Mouse (Mus musculus) embryonic facial prominence, embryonic 12.5 days (tissue): ENCODE data around the gene Dph2. TPM values are rescaled to one million over a fixed set of nuclear protein-coding genes. Genes with fewer than 3 reads are reported as not detected.
A peak's percentile ranks its signal among the peaks of the same experiment; 100 is the strongest.

Experiments
- ATAC-seq: fragments of 200-750 bp; cut with Nextera tagmentation; 2 replicates; pipeline ENCODE4 v1.8.0; 2017; ENCODE audit not compliant: insufficient number of reproducible peaks, insufficient read depth, low FRiP score, low TSS enrichment
- H3K27ac ChIP-seq: fragments of 300-500 bp; sonication (generic); 2 replicates; pipeline ENCODE4 v1.5.1; 2016; ENCODE audit warnings: mild to moderate bottlenecking
- H3K27me3 ChIP-seq: fragments of 300-500 bp; sonication (generic); 2 replicates; pipeline ENCODE4 v1.6.1; 2016; ENCODE audit warnings: mild to moderate bottlenecking, moderate library complexity
- H3K36me3 ChIP-seq: fragments of 300-500 bp; sonication (generic); 2 replicates; pipeline ENCODE4 v1.6.1; 2016; ENCODE audit warnings: mild to moderate bottlenecking
- H3K4me1 ChIP-seq: fragments of 300-500 bp; sonication (generic); 2 replicates; pipeline ENCODE4 v1.6.1; 2016
- H3K4me2 ChIP-seq: fragments of 300-500 bp; sonication (generic); replicated peaks from 2 replicates; pipeline ENCODE4 v1.6.1; 2016; ENCODE audit warnings: mild to moderate bottlenecking, moderate library complexity
- H3K4me3 ChIP-seq: fragments of 300-500 bp; sonication (generic); 2 replicates; pipeline ENCODE4 v1.5.1; 2016; ENCODE audit warnings: mild to moderate bottlenecking
- H3K9ac ChIP-seq: fragments of 300-500 bp; sonication (generic); 2 replicates; pipeline ENCODE4 v1.6.1; 2016; ENCODE audit warnings: mild to moderate bottlenecking, moderate library complexity
- H3K9me3 ChIP-seq: fragments of 300-500 bp; sonication (generic); 2 replicates; pipeline ENCODE4 v1.6.1; 2016; ENCODE audit warnings: mild to moderate bottlenecking, moderate library complexity
- WGBS: fragments of 180-500 bp; shearing (Covaris S2); methylation state at CpG from one replicate; pipeline ENCODE4 v1.1.7; 2016; 5-methylcytosine and 5-hydroxymethylcytosine counted together
- polyA plus RNA-seq: library from polyadenylated mRNA; unstranded; fragments of >200 nt; fragmentation: Nextera tagmentation; extraction: Ambion mirVana; gene quantifications from 2 replicates; pipeline ENCODE4 v1.2.1, GENCODE M21; 2016

Dph2 gene
- polyA plus RNA-seq, 1 experiment from 2014 or later: 21.0 TPM

GRCm38 (mm10) chr4:117918762-117919161 lies 26.9 kb upstream of the Dph2 start:
- Histone ChIP-seq H3K4me2 (no peak overlapping the region), H3K9me3 (no peaks in the 10 kb centered on the region), H3K4me3 (no peak overlapping the region), H3K27me3 (peaks cover 4% of the 10 kb centered on the region; the same call in 1 of the 2 replicates), H3K36me3 (no peaks in the 10 kb centered on the region), H3K27ac (no peak overlapping the region), H3K4me1 (peaks cover 12% of the 10 kb centered on the region), H3K9ac (no peak overlapping the region)
- WGBS: 86% methylated on average over 5 of the region's 5 CpGs
- ATAC-seq: no peak

- Histone ChIP-seq H3K9me3 (no peaks in the 10 kb centered on the region), H3K36me3 (no peaks in the 10 kb centered on the region), H3K27me3 (peaks cover 4% of the 10 kb centered on the region; the same call in 1 of the 2 replicates), H3K9ac (no peak overlapping the region), H3K27ac (no peak overlapping the region), H3K4me1 (peaks cover 17% of the 10 kb centered on the region), H3K4me3 (no peak overlapping the region), H3K4me2 (no peak overlapping the region)
- ATAC-seq: no peak
- 81% methylated on average over 3 of the region's 3 CpGs for WGBS
These were observed 26.4 kb upstream of the Dph2 start for GRCm38 (mm10) chr4:117918261-117918660.

- no peak overlapping the region for H3K27ac ChIP-seq
- H3K36me3 ChIP-seq: no peaks in the 10 kb centered on the region
- H3K9ac ChIP-seq: no peak overlapping the region
- peaks cover 21% of the 10 kb centered on the region for H3K4me1 ChIP-seq
- H3K4me3 ChIP-seq: no peak overlapping the region
- WGBS: 90% methylated on average over 4 of the region's 4 CpGs
- H3K9me3 ChIP-seq: no peaks in the 10 kb centered on the region
- no peak overlapping the region for H3K4me2 ChIP-seq
- H3K27me3 ChIP-seq: peaks cover 4% of the 10 kb centered on the region; the same call in 1 of the 2 replicates
- ATAC-seq: no peak
These were observed 26.0 kb upstream of the Dph2 start for GRCm38 (mm10) chr4:117917847-117918246.

GRCm38 (mm10) chr4:117917402-117917801 lies 25.6 kb upstream of the Dph2 start:
- Histone ChIP-seq H3K9me3 (no peaks in the 10 kb centered on the region), H3K4me2 (no peak overlapping the region), H3K27ac (no peak overlapping the region), H3K36me3 (no peaks in the 10 kb centered on the region), H3K9ac (no peak overlapping the region), H3K27me3 (peaks cover 2% of the 10 kb centered on the region; the same call in 1 of the 2 replicates), H3K4me1 (peaks cover 25% of the 10 kb centered on the region), H3K4me3 (no peak overlapping the region)
- no peak for ATAC-seq
- WGBS: 75% methylated on average over 4 of the region's 4 CpGs

- H3K9ac ChIP-seq: no peak overlapping the region
- H3K4me2 ChIP-seq: 0 out of 2 replicates have a peak overlapping the region, but pooled peaks have one; percentile 99
These were observed 24.6 kb upstream of the Dph2 start for GRCm38 (mm10) chr4:117916386-117916785.

GRCm38 (mm10) chr4:117915489-117916105 lies 23.8 kb upstream of the Dph2 start:
- H3K4me1 ChIP-seq: peaks cover 28% of the 10 kb centered on the region
- peak overlapping the region; percentile 99 for H3K4me2 ChIP-seq
- H3K27ac ChIP-seq: peak overlapping the region; percentile 76; the same call in 1 of the 2 replicates
- no peaks in the 10 kb centered on the region for H3K9me3 ChIP-seq
- H3K27me3 ChIP-seq: no peaks in the 10 kb centered on the region
- H3K4me3 ChIP-seq: peak overlapping the region; percentile 85
- WGBS: 8% methylated on average over 19 of the region's 19 CpGs
- H3K36me3 ChIP-seq: peaks cover 15% of the 10 kb centered on the region
- ATAC-seq: no peak
- peak overlapping the region; percentile 84 for H3K9ac ChIP-seq

More at GRCm38 (mm10) chr4:117916386-117916785, 24.6 kb upstream of the Dph2 start:
- Histone ChIP-seq H3K36me3 (peaks cover 10% of the 10 kb centered on the region), H3K27me3 (no peaks in the 10 kb centered on the region), H3K4me1 (peaks cover 28% of the 10 kb centered on the region), H3K9me3 (no peaks in the 10 kb centered on the region), H3K27ac (no peak overlapping the region), H3K4me3 (no peak overlapping the region)
- ATAC-seq: no peak
- WGBS: 86% methylated on average over 5 of the region's 5 CpGs

- Histone ChIP-seq H3K4me2 (peak within 1 kb of the TSS; percentile 99), H3K9ac (peak within 1 kb of the TSS; percentile 84), H3K27ac (peak within 1 kb of the TSS; percentile 76), H3K27me3 (no peaks in the 10 kb centered on the region), H3K9me3 (no peaks in the 10 kb centered on the region), H3K4me1 (peaks cover 28% of the 10 kb centered on the region), H3K4me3 (peak within 1 kb of the TSS; percentile 85), H3K36me3 (peaks cover 15% of the 10 kb centered on the region)
- peak; percentile 95 for ATAC-seq
- WGBS: under 1% methylated on average over 61 of the region's 61 CpGs
These were observed 23.0 kb upstream of the Dph2 start, which contains the start of gene Ipo13 for GRCm38 (mm10) chr4:117914591-117915442. Gene Ipo13 (minus strand): TSS chr4:117914999.

- no peak for ATAC-seq
- 19% methylated on average over 8 of the region's 8 CpGs for WGBS
- Histone ChIP-seq H3K4me3 (peak overlapping the region; percentile 85), H3K4me1 (peaks cover 28% of the 10 kb centered on the region), H3K27ac (0 out of 2 replicates have a peak overlapping the region, but pooled peaks have one; percentile 3), H3K27me3 (no peaks in the 10 kb centered on the region), H3K9me3 (no peaks in the 10 kb centered on the region), H3K4me2 (peak overlapping the region; percentile 99), H3K36me3 (peaks cover 15% of the 10 kb centered on the region), H3K9ac (peak overlapping the region; percentile 84)
These were observed 22.2 kb upstream of the Dph2 start for GRCm38 (mm10) chr4:117914031-117914430.

GRCm38 (mm10) chr4:117913421-117913820 lies 21.6 kb upstream of the Dph2 start:
- H3K9ac ChIP-seq: 0 out of 2 replicates have a peak overlapping the region, but pooled peaks have one; percentile 5
- no peak overlapping the region for H3K27ac ChIP-seq
- no peaks in the 10 kb centered on the region for H3K27me3 ChIP-seq
- H3K4me2 ChIP-seq: peak overlapping the region; percentile 99
- H3K4me1 ChIP-seq: peaks cover 28% of the 10 kb centered on the region
- H3K36me3 ChIP-seq: peaks cover 15% of the 10 kb centered on the region
- peak overlapping the region; percentile 85 for H3K4me3 ChIP-seq
- no peaks in the 10 kb centered on the region for H3K9me3 ChIP-seq
- ATAC-seq: no peak
- 42% methylated on average over 3 of the region's 3 CpGs for WGBS

- H3K36me3 ChIP-seq: peaks cover 18% of the 10 kb centered on the region
- WGBS: 45% methylated on average over 7 of the region's 7 CpGs
- H3K4me2 ChIP-seq: peak overlapping the region; percentile 99
- H3K9me3 ChIP-seq: no peaks in the 10 kb centered on the region
- no peak overlapping the region for H3K9ac ChIP-seq
- H3K27me3 ChIP-seq: no peaks in the 10 kb centered on the region
- no peak overlapping the region for H3K27ac ChIP-seq
- no peak for ATAC-seq
- H3K4me1 ChIP-seq: peaks cover 28% of the 10 kb centered on the region
- H3K4me3 ChIP-seq: 0 out of 2 replicates have a peak overlapping the region, but pooled peaks have one; percentile 85
These were observed 20.9 kb upstream of the Dph2 start for GRCm38 (mm10) chr4:117912685-117913273.

- H3K4me2 ChIP-seq: no peak overlapping the region
- no peak overlapping the region for H3K4me3 ChIP-seq
- 91% methylated on average over 13 of the region's 13 CpGs for WGBS
- H3K4me1 ChIP-seq: peaks cover 28% of the 10 kb centered on the region
- peaks cover 21% of the 10 kb centered on the region for H3K36me3 ChIP-seq
- H3K27me3 ChIP-seq: no peaks in the 10 kb centered on the region
- no peak for ATAC-seq
- no peak overlapping the region for H3K27ac ChIP-seq
- no peak overlapping the region for H3K9ac ChIP-seq
- H3K9me3 ChIP-seq: no peaks in the 10 kb centered on the region
These were observed 20.3 kb upstream of the Dph2 start for GRCm38 (mm10) chr4:117912131-117912561.
